Mouse (Mus musculus): ENCODE measurements around the gene Hypk. TPM values are rescaled to one million over a fixed set of nuclear protein-coding genes. Genes with fewer than 3 reads are reported as not detected.
A peak's percentile ranks its signal among the peaks of the same experiment; 100 is the strongest.

The Hypk gene
- total RNA-seq (2021): 41.8 and 48.5 TPM in 2 replicates
- long read RNA-seq, experiment 1, transcript Hypk-204 (4 exons, 961 nt): major isoform, 181 of 203 reads
- long read RNA-seq, experiment 1, partial matches to known transcripts: 0 of 203 reads
- long read RNA-seq, experiment 1, other reads (novel, unspliced or antisense): 21 of 203 reads
- long read RNA-seq, experiment 2, transcript Hypk-204 (4 exons, 961 nt): major isoform, 200 of 238 reads
- long read RNA-seq, experiment 2, partial matches to known transcripts: 37 of 238 reads
- long read RNA-seq, experiment 2, other reads (novel, unspliced or antisense): 0 of 238 reads

DNA sequence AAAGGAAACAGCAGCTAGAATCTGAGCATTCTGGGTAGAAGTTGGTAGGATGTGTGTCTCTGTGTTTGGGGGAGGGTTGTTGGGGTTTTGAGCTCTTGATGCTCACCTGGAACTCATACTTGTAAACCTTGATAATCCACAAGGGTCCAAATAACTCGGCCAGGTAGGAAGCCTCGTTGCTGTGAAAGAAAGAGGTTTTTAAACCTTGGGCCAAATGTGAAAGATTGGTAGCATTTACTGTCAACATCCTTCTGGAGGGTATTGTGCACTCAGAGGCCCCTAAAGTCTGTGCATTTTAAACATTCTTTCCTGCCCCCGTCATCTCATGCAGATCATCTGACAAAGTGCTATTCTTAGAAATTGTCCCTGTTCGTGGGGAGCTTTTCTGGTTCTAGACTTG lies at the start of gene Hypk:
TSS of gene Hypk (plus strand) at position 301 of the 400 bp plus-strand sequence.
- no peak for DNase-seq

DNA sequence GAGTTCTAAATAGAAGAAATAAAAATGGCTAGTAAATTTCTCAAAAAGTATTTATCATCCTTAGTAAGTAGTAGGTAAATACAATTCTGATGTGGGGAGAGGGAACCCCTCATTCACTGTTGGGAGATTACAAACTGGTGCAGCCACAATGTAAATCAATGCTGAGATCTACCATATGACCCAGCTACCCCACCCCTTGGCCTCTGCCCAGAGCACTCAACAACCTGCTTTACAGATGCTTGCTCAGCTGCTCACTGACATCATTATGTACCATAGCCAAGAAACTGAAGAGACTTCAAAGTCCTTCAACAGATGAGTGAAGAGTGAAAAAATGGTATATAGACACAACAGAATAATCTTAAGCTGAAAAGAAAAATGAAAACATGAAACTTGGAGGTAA lies 49.8 kb upstream of the Hypk start:
- DNase-seq: no peak

DNA sequence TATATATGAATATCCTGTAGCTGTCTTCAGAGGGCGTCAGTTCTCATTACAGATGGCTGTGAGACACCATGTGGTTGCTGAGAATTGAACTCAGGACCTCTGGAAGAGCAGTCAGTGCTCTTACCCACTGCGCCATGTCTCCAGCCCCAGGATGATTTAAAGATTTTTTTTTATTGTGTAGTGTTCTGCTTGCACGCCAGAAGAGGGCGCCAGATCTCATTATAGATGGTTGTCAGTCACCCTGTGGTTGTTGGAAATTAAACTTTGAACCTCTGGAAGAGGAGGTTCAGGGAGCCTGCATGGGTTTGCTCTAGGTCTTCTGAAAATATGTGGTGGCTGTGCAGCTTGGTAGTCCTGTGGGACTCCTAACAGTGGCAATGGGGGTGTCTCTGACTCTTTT lies 44.9 kb upstream of the Hypk start:
- peak; percentile 56 for DNase-seq

DNA sequence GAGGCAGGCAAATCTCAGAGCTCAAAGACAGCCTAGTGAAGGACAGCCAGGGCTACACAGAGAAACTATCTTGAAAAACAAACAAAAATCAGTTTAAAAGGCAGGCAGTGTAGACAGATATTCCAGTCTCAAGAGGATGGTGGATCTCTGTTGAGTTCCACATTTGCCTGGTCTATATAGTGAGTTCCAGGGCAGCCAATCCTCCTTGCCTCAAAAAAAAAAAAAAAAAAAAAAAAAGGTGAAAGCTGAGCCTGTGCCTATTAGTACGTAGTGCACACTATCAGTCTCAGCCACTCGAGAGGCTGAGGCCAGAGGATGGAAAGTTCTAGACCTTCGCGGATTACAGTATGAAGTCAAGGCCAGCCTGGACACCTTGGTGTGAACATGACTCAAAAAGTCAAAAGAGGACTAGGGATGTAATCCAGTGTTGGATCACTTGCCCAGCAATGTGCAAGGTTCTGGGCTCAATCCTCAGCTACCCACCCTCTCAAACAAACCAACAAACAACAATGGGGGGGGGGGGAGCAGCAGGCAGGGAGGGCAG lies 40.2 kb upstream of the Hypk start:
- peak; percentile 64 for DNase-seq

DNA sequence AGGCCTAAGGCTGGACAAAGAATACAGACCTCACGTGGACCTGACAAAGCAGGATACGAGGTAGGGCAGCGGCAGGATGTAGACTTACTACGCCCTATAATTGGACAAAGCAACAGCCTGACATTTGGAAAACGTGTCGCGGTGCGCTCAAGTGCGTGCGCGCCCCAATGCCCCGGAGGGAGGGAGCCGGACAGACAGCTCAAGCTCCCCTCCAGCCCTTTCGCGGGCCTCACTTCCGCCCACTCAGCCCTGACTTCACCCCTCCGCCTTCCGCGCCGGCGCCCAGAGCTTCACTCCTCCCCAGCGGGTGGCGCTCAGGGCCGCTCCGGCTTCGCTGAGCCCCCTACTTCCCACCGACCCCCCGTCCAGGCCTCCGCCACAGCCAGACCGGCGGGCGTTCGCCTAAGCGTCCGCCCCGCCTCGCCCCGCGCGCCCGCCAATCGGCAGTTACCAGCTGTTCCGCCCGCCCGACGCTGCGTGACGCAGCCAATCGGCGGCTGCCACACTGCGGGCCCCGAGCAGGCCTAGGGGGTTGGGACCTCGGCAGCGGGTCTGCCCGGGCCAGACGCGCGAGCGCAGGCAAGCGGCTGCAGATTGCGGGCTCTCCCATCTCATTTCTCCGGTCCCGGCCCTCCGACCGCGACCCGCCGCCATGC lies 39.6 kb upstream of the Hypk start, which contains the start of the genes Pdia3 and Catsper2:
TSS of gene Pdia3 (plus strand) at position 389 of the 656 bp plus-strand sequence.
TSS of gene Catsper2 (minus strand) at position 406 of the 656 bp plus-strand sequence.
- DNase-seq: peak; percentile 98

DNA sequence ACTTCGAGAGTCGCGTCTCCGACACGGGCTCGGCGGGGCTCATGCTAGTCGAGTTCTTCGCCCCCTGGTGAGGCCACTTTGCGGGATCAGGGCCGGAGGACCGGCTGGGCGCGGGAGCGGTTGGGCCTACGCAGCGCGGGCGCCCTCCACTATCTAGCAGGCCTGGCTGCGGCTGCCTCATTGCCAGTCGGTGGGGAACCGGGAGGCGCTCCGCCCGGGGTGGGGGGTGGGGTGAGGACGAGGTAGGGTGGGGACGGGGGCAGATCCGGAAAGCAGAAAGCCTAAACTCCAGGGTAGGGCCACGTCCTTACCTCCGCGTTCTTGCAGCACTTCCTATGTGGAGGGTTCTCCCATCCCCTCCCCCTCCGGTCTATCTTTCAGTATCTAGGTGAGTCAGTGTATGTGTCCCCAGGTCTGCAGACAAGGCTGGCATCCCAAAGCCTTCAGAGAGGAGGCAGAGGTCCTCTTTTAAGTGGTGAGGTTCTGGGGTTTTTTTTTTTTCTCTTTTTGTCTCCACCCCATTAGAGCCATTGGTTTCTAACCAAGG lies 38.9 kb upstream of the Hypk start:
- DNase-seq: peak; percentile 69

DNA sequence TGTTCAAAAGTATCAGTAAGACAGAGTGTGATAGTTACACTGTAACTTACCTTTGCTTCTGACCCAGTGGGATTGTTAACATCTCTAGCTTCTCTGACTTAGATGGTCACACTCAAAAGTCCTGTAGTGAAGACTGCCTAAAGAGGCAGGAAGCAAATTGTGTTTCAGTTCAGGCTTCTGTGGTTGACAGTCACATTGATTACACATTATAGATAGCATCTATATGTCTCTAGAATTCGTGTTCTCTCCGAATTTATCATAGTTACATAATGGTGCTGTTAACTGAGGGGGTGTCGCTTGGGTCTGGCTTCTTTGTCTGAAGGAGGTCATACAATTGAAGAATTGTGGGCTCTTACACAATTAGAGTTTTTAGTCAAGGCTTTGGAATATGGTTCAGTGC lies 38.0 kb upstream of the Hypk start:
- DNase-seq: no peak

DNA sequence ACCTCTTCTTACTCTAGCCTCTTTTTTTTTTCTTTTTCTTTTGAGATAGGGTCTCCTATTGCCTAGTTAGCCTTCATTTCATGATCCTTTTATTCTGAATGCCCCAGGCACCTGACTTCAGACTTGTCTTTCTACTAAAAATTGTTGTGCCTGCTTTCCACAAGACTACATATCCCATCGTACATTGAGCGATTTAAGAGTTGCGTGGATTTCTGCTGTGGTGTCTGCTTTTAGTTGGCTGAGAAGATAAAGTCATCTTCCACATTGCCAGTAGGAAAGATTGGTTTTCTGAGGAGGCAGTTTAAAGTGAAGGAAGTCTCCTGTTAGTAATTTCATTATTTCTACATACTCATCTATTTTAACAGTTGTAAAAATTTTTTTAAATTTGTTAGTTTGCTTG lies 37.5 kb upstream of the Hypk start:
- DNase-seq: no peak

DNA sequence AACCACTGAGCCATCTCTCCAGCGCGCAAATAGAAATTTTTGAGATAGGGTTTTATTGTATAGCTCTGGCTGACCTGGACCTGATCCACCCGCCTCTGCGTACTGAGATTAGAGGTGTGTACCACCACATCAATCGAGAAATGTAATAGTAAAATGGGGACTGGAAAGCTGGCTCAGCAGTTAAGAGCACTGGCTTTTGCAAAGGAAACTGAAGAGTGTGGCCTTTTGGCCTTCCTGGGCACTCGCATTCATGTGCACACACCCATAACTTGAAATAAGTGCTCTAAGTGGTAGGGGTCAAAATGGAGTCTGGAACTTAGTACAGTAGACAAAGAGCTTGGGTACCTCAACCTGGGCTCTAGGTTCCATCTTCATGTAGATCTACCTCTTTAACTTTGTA lies 36.7 kb upstream of the Hypk start:
- no peak for DNase-seq

DNA sequence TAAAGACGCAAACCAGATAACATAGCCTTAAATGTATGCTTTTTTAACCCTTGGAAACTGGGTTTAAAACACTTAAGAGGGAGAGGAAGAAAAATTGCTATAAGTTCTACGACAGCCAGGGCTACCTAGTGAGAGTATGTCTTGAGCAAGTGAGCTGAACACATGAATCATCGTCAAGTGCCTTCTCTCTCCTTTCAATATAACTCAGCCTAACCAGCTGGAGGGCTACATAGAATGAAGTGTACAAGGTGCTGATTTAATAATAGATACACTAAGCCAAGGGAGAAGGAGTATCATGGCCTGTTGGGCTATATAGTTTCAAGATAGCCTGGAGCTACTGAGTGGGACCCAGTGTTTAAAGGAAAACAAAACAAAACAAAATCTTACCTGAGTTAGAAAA lies 34.6 kb upstream of the Hypk start:
- DNase-seq: no peak

DNA sequence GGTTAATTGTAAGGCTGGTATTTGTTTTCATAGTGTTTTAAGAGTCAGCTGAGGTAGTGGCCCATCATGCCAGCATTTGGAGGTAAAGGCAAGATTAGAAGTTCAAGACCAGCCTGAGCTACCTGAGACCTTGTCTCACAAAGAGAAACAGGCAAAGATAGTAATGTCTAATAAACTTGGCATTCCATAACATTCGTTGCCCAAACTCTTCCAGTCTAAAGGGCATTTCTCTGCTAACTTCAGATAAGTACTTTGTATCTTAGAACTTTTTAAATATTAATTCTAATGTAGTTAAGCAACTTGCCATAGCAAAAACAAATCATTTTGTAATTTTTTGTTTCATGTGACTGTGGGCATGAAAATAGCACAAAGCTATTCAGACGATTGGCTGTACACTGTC lies 29.9 kb upstream of the Hypk start:
- DNase-seq: no peak

DNA sequence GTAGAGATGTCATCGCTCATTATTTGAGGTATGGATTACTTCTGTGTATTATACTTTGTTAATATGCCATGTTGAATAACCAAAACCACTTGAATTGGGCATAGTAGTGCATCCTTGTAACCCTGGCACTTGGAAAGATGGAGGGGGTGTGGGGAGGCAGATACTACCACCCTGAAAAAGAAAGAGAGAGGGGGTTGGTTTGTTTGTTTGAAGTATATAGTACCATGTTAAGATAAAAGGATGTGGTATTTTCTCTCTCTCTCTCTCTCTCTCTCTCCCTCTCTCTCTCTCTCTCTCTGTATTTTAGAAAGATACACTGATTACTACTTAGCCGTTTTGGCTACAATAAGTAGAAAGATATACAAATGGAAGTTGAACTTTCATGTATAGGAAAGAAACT lies 27.2 kb upstream of the Hypk start:
- DNase-seq: no peak

DNA sequence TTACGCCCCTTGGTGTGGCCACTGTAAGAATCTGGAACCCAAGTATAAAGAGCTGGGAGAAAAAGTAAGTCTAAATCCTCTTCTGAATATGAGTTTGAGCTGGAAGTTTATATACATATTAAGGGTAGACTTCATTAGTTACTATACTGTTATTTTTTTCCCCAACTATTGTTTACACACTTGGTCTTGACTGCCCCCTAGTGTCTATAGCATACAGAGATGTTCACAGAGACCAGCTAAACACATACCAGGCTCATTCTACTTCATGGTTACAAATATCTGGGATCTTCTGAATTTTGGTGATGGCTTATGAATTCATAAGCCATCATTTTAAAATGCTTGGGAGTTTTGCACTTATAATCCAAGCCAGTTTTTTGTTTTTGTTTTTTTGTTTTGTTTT lies 18.2 kb upstream of the Hypk start:
- DNase-seq: no peak

DNA sequence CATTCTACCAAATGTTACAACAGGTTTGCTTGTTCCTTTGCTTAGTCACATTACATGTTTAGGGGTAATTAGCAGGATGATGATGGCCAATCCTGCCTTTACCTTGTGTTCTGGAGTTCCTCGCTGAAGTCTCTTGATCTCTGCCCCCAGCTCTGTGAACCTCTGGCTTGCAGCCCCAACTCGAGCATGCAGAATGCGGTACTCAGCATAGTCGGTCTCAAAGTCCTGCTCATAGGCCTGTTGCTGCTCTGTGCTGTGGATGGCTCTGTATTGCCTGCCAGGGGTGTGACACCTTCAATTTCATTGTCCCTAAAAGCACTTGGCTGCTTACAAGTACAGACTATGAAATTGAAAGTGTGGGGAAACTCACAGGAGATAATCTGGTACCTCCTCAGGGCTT lies 13.3 kb upstream of the Hypk start:
- DNase-seq: no peak

DNA sequence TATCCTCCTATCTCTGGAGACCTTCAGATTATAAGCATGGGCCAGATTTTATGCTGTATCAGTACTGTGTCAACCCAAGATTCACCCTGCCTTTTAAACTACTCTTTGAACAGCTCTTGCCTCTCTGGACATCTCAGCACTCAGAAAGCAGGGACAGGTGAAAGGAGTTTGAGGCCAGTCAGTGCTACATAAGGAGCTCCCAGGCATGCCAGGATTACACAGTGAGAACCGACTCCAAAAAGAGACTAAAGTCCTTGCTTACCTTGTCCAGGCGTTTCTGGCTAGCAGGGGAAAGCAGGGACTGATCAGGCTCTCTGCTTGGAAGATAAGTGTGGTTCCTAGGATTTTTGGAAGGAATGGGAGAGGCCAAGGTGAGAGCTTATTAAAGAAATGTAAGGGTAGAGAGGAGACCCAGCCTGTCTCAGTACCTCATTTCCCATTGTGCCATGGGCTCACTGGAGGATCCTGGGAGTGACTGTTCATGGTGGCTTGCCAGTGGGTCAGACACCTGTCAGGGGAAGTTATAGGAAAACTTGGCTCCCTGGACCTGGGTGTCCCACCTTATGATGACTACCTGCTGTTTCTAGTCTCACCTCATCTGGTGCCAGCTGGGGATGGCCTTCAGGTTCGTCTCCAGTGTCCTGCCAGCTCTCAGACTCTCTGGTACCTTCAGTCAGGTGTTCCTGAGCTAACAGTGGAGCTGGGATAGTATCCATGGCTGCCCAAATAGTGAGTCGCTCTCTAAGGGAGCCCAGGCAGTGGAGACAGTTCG lies 12.1 kb upstream of the Hypk start:
- no peak for DNase-seq

DNA sequence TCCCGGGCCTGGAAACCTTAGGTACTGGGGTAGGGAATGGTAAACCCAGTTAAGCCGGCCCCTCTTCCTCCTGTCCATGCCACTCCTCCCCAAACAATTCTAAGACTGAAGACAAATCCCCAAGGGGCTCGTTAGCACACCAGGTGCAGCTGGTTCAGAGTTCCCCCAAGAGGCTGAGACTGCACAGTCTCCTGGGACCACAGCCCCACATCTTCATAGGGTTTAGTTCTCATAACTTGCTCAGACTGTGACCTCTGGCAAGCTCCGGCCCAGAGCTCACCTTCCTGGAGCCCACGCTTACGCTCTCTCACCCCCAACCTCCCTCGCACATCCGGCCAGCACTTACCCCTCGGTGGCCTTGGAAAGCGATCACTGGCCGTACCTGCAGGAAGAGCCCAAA lies 11.3 kb upstream of the Hypk start:
- DNase-seq: peak; percentile 17

DNA sequence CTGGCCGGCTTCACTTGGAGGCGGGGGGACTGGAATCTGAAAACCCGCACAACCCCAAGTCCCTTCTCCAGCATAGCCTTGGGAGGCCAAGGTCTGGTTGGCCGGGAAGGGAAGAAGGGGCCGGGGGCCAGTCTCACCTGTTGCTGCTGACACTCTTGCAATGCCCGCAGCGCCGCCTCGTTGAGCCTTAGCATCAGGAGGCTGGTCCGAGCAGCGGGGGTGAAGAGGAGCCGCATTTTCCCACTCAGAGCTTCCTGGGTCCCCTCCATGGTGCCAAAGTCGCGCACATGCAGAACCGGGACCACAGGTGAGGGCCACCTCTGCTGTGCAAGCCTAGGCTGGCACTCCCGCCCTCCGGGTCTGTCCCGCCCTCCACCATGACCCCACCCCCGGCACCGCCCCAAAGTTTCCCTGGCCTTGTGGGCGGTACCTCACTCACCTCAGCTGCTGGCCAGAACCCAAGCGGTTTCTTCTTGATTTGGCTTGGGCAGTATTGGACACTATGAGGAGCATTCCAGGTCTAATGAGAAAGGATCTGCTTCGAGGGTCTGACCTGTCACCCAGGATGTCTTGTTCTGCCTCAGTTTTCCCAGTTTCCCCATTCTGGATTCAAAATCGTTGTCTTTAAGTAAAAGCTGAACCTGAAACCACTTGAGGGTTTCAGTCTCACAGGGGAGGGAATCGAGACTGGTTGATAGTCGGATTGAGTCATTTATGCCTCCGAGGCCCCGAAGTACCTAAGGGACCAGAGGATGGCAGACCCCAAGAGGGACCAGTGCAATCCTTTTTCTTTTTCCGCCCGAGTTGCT lies 10.6 kb upstream of the Hypk start:
- DNase-seq: peak; percentile 86

DNA sequence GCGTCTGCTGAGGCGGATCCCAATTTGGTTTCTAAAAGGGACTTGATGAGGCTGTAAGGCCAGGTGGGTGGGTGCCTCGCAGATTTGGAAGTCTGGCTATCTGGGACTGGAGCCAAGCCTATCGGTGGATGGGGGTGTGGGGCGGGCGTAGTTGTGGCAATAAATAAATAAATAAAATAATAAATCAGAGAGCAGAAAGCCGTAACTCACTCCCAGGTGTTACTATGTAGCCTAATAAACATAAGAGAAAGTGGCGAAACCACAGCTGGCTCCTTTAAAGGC lies 10.1 kb upstream of the Hypk start:
- DNase-seq: no peak

DNA sequence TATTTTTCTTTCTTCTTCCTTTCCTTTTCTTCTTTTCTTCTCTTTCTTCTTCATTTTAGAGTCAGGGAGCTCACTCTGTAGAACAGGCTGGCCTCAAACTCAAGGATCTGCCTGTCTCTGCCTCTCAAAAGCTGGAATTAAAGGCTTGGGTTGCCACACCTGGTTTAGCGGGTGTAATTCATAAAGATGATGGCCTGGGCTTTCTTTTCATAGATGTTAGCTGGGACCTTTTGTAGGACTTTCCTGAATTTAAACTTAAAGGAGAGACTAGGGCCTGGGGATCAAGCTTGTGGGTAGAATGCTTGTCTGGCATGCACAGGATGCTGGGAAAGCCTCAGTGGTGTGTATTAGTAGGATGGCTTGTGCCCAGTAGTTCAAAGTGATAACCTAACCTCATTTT lies 8.9 kb upstream of the Hypk start, which contains the start of gene Ell3:
TSS of gene Ell3 (minus strand) at position 101 of the 400 bp plus-strand sequence.
- DNase-seq: no peak

DNA sequence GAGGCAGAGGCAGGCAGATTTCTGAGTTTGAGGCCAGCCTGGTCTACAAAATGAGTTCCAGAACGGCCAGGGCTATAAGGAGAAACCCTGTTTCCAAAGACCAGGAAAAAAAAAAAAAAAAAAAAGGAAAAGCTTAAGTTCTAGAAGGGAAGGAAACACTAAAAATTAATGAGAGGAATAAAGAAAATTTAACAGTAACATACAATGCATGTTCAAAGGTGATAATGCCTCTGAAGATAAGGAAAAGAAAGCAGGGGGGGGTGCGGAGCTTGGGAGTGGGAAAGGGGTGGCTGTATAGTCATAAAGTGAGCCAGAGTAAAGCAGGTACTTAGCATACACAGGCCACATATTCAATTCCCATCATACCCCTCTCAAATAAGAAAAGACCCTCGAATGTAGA lies 8.0 kb upstream of the Hypk start:
- no peak for DNase-seq

DNA sequence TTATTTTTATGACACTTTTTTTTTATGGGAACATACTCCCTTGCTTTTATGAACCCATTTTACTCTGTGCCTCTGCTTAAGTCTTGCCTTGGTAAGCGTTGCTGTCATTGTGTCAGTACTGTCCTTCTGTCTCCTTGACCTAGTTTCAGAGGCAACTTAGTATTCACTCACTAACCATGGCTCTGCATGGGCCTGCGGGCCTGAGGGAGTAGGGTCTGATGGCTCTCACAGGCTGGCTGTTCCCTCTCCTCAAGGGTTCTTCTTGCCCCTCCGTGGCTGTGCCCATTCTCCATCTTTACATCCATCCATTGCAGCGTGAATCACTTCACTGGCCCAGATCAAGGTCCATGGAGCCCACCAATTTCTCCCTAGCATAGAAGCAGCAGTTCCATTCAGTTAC lies 6.6 kb upstream of the Hypk start:
- DNase-seq: peak; percentile 21

DNA sequence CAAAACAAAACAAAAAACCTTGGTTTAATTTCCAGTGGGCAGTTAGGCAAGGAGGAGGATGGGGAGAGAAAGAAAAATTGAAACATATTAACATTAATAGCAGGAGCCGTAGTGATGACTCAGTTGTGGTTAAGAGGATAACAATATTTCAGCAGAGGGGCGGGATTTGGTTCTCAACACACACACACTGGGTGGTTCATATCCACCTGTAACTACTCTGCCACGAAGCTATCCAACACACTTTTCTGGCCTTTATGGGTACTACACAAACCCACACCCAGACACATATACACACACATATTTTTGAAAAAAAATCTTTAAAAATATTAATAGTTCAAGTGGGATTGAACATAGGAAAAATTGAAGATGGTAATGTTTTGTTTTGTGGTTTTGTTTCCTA lies 6.1 kb upstream of the Hypk start:
- no peak for DNase-seq
